Mouse (Mus musculus) kidney, embryonic 15.5 days (tissue): ENCODE data around the gene Memo1. TPM values are rescaled to one million over a fixed set of nuclear protein-coding genes. Genes with fewer than 3 reads are reported as not detected.
"Not testable (repeated sequence)": the region's sequence is repeated elsewhere in the genome, so short reads cannot be mapped to it uniquely, and the experiment has no call there.

Experiments
- ATAC-seq: fragments of 200-750 bp; cut with Nextera tagmentation; replicated peaks from 2 replicates; pipeline ENCODE4 v1.8.0; 2017; ENCODE audit warnings: moderate TSS enrichment; ENCODE audit not compliant: low FRiP score
- H3K27ac ChIP-seq: fragments of 300-500 bp; sonication (generic); 2 replicates; pipeline ENCODE4 v1.5.1; 2015; ENCODE audit warnings: mild to moderate bottlenecking, inconsistent platforms
- H3K27me3 ChIP-seq: fragments of 300-500 bp; sonication (generic); 2 replicates; pipeline ENCODE4 v1.6.1; 2015; ENCODE audit warnings: inconsistent platforms
- H3K36me3 ChIP-seq: fragments of 300-500 bp; sonication (generic); 2 replicates; pipeline ENCODE4 v1.6.1; 2015; ENCODE audit warnings: inconsistent platforms
- H3K4me1 ChIP-seq: fragments of 300-500 bp; sonication (generic); 2 replicates; pipeline ENCODE4 v1.6.1; 2015; ENCODE audit warnings: inconsistent platforms
- H3K4me2 ChIP-seq: fragments of 300-500 bp; sonication (generic); 2 replicates; pipeline ENCODE4 v1.6.1; 2015; ENCODE audit warnings: moderate library complexity, mild to moderate bottlenecking, inconsistent platforms
- H3K4me3 ChIP-seq: fragments of 300-500 bp; sonication (generic); replicated peaks from 2 replicates; pipeline ENCODE4 v1.5.1; 2015; ENCODE audit warnings: mild to moderate bottlenecking, inconsistent platforms
- H3K9ac ChIP-seq: fragments of 300-500 bp; sonication (generic); 2 replicates; pipeline ENCODE4 v1.6.1; 2015; ENCODE audit warnings: mild to moderate bottlenecking, inconsistent platforms
- H3K9me3 ChIP-seq: fragments of 300-500 bp; sonication (generic); replicated peaks from 2 replicates; pipeline ENCODE4 v1.6.1; 2016; ENCODE audit warnings: inconsistent platforms
- WGBS: fragments of 180-500 bp; shearing (Covaris S2); methylation state at CpG from one replicate; pipeline ENCODE4 v1.1.7; 2015; ENCODE audit warnings: mixed read lengths; 5-methylcytosine and 5-hydroxymethylcytosine counted together
- polyA plus RNA-seq: library from polyadenylated mRNA; unstranded; fragments of >200 nt; fragmentation: Nextera tagmentation; extraction: Ambion mirVana; gene quantifications from 2 replicates; pipeline ENCODE4 v1.2.1, GENCODE M21; 2015

Memo1 gene
- polyA plus RNA-seq = 77.4 and 81.7 TPM in 2 replicates

GRCm38 (mm10) chr17:74295026-74295970, at the start of gene Memo1:
Gene Memo1 (minus strand): TSS chr17:74295521.
- Histone ChIP-seq H3K9me3 (no peaks in the 10 kb centered on the region), H3K9ac (peak within 1 kb of the TSS; percentile 92), H3K4me2 (peak within 1 kb of the TSS; percentile 87), H3K4me1 (peaks cover 28% of the 10 kb centered on the region), H3K27ac (peak within 1 kb of the TSS; percentile 99), H3K36me3 (peaks cover 22% of the 10 kb centered on the region), H3K27me3 (no peaks in the 10 kb centered on the region), H3K4me3 (peak within 1 kb of the TSS; percentile 88)
- peak; percentile 92 for ATAC-seq
- WGBS = under 1% methylated on average over 51 of the region's 110 CpGs

DNA sequence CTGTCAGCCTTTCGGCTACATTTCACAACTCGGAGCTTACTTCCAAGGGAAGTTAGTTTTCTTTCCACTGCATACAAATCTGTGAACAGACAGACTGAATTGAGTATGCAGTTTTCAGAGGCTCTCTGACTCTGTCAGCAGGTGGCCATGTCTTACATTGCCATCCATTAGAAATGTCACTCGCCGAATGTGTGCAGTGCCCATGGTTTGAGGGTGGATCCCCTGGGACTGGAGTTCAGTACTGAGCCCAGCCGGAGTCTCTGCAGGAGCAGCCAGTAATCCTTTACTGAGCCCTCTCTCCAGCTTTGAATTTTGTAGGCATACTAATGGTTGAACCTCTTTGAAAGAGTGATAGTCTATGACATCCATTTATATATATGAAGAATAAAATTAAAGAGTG, 45.8 kb upstream of the Memo1 start:
- H3K27me3 ChIP-seq = no peaks in the 10 kb centered on the region
- 65% methylated on average over 5 of the region's 5 CpGs for WGBS
- peaks cover 10% of the 10 kb centered on the region; the same call in 1 of the 2 replicates for H3K36me3 ChIP-seq
- H3K9me3 ChIP-seq = no peaks in the 10 kb centered on the region
- peak overlapping the region; percentile 70; the same call in 1 of the 2 replicates for H3K4me3 ChIP-seq
- no peak for ATAC-seq
- H3K27ac ChIP-seq = no peak overlapping the region
- H3K4me1 ChIP-seq = peaks cover 32% of the 10 kb centered on the region
- H3K4me2 ChIP-seq = peak overlapping the region; percentile 73
- no peak overlapping the region for H3K9ac ChIP-seq

- WGBS = under 1% methylated on average over 60 of the region's 90 CpGs
- Histone ChIP-seq H3K4me2 (peak within 1 kb of the TSS; percentile 73), H3K9ac (peak within 1 kb of the TSS; percentile 85), H3K36me3 (peaks cover 10% of the 10 kb centered on the region; the same call in 1 of the 2 replicates), H3K27ac (peak within 1 kb of the TSS; percentile 97), H3K9me3 (no peaks in the 10 kb centered on the region), H3K4me3 (peak within 1 kb of the TSS; percentile 70), H3K27me3 (no peaks in the 10 kb centered on the region), H3K4me1 (peaks cover 32% of the 10 kb centered on the region)
- ATAC-seq = peak; percentile 91
Measured at GRCm38 (mm10) chr17:74338937-74339804, 43.9 kb upstream of the Memo1 start, which contains the start of gene Spast. Gene Spast (plus strand): TSS chr17:74338987.

DNA sequence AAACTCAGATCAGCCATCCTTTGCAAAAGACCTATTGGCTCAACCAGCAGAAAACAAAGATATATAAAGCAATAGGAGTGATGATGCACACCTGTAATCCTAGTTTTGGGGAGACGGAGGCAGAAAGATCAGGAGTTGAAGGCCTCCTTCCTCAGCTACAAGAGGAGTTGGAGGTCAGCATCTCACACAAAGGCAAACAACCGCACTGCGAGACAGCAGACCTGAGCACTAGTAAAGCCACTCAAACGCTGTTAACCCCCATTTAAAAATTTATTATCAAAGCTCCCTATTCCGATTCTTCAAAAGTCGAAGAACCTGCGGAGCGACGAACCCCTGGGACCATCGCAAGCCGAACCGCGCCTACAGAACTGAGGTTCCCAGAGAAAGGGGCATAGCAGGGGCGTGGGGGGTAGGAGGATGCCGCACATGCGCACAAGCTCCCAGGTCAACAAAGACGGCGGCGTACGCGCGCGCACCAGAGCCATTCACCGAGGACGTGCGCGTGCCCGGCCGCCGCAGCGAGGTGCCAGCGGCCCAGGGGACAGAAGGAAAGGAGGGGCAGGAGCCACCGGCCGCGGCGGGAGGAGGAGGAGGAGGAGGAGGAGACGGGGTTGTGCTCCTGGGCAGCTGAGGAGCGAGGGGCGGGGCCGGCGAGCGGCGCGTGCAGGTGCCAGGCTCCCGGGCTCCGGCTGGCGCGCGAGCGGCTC, 43.1 kb upstream of the Memo1 start:
- H3K9ac ChIP-seq = peak overlapping the region; percentile 85
- H3K27me3 ChIP-seq = no peaks in the 10 kb centered on the region
- H3K36me3 ChIP-seq = peaks cover 4% of the 10 kb centered on the region; the same call in 1 of the 2 replicates
- peak; percentile 96 for ATAC-seq
- peak overlapping the region; percentile 97 for H3K27ac ChIP-seq
- H3K4me1 ChIP-seq = peaks cover 32% of the 10 kb centered on the region
- peak overlapping the region; percentile 73 for H3K4me2 ChIP-seq
- H3K4me3 ChIP-seq = peak overlapping the region; percentile 70
- under 1% methylated on average over 46 of the region's 50 CpGs for WGBS
- H3K9me3 ChIP-seq = no peaks in the 10 kb centered on the region

GRCm38 (mm10) chr17:74331049-74331676, 35.8 kb upstream of the Memo1 start:
- 81% methylated on average over 9 of the region's 9 CpGs for WGBS
- Histone ChIP-seq H3K27me3 (no peaks in the 10 kb centered on the region), H3K36me3 (no peaks in the 10 kb centered on the region), H3K4me1 (no peaks in the 10 kb centered on the region), H3K4me2 (no peak overlapping the region), H3K9ac (no peak overlapping the region), H3K27ac (no peak overlapping the region), H3K9me3 (no peaks in the 10 kb centered on the region), H3K4me3 (no peak overlapping the region)
- no peak for ATAC-seq

DNA sequence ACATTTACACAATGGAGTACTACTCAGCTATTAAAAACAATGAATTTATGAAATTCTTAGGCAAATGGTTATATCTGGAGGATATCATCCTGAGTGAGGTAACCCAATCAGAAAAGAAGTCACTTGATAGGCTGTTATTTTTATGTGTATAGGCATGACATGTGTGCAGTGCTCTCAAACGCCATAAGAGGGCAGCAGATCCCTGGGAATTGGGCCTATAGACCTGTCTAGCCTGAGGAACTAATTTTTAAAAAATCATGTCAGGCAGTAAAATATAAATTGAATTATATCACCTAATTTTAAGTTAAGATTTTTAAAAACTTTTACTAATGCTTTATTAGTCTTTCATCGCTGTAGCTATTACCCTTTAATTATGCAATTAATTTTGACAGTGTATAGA, 32.8 kb upstream of the Memo1 start:
- not testable (repeated sequence) for H3K27ac ChIP-seq, H3K4me1 ChIP-seq, H3K4me2 ChIP-seq, H3K9ac ChIP-seq, H3K36me3 ChIP-seq, ATAC-seq, H3K9me3 ChIP-seq, H3K27me3 ChIP-seq, H3K4me3 ChIP-seq
- 41% methylated on average over 2 of the region's 2 CpGs for WGBS

DNA sequence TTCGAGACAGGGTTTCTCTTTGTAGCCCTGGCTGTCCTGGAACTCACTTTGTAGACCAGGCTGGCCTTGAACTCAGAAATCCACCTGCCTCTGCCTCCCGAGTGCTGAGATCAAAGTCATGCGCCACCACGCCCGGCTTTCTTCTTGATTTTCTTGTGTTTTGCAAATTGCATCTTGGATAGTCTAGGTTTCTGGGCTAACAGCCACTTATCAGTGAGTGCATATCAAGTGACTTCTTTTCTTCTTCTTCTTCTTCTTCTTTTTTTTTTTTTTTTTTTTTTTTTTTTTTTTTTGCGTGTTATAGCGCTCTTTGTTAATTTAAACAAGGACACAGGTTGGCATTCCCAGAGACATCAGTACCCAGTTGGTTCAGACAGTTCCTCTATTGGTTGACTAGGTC, 31.9 kb upstream of the Memo1 start:
- not testable (repeated sequence) for H3K9ac ChIP-seq, H3K27ac ChIP-seq, H3K4me2 ChIP-seq, ATAC-seq, H3K4me1 ChIP-seq, H3K36me3 ChIP-seq, H3K9me3 ChIP-seq, H3K27me3 ChIP-seq, H3K4me3 ChIP-seq
- WGBS = 92% methylated on average over 7 of the region's 7 CpGs

DNA sequence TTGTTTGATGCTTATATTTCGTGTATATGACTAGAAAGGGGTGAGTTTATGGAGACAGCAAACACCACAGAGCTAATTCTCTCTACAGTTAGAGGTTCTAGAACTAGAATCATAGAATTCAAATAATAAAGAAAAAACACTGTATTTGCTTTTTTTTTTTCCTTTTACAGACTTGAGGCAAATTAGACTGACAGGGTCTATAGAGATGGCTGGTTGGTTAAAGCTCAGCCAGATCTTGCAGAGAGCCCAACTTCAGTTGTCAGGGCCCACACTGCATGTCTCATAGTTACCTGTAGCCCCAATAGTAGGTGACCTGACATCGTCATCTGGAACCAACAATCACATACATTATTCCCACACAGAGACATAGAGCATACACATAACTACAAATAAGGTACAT, 28.5 kb upstream of the Memo1 start, which contains the start of gene Dpy30:
TSS of gene Dpy30 (minus strand) at position 101 of the 400 bp plus-strand sequence.
- 77% methylated on average over 2 of the region's 2 CpGs for WGBS
- H3K9me3 ChIP-seq = no peaks in the 10 kb centered on the region
- H3K27ac ChIP-seq = no peak within 1 kb of the TSS
- no peak within 1 kb of the TSS for H3K4me2 ChIP-seq
- H3K36me3 ChIP-seq = no peaks in the 10 kb centered on the region
- H3K4me3 ChIP-seq = no peak within 1 kb of the TSS
- ATAC-seq = no peak
- H3K9ac ChIP-seq = no peak within 1 kb of the TSS
- H3K27me3 ChIP-seq = no peaks in the 10 kb centered on the region
- no peaks in the 10 kb centered on the region for H3K4me1 ChIP-seq

- H3K36me3 ChIP-seq = no peaks in the 10 kb centered on the region
- no peaks in the 10 kb centered on the region for H3K4me1 ChIP-seq
- no peak overlapping the region for H3K4me2 ChIP-seq
- H3K27ac ChIP-seq = no peak overlapping the region
- no peak overlapping the region for H3K9ac ChIP-seq
- no peak for ATAC-seq
- no peak overlapping the region for H3K4me3 ChIP-seq
- 51% methylated on average over 5 of the region's 5 CpGs for WGBS
- H3K9me3 ChIP-seq = no peaks in the 10 kb centered on the region
- no peaks in the 10 kb centered on the region for H3K27me3 ChIP-seq
Measured at GRCm38 (mm10) chr17:74322400-74323054, 27.2 kb upstream of the Memo1 start.

- ATAC-seq = no peak
- 94% methylated on average over 6 of the region's 6 CpGs for WGBS
Measured at GRCm38 (mm10) chr17:74318721-74319120, 23.4 kb upstream of the Memo1 start.

More at GRCm38 (mm10) chr17:74318721-74319120, 23.4 kb upstream of the Memo1 start:
- no peak overlapping the region for H3K9ac ChIP-seq
- no peaks in the 10 kb centered on the region for H3K9me3 ChIP-seq
- H3K27ac ChIP-seq = no peak overlapping the region
- H3K4me2 ChIP-seq = no peak overlapping the region
- peaks cover 8% of the 10 kb centered on the region; the same call in 1 of the 2 replicates for H3K36me3 ChIP-seq
- H3K27me3 ChIP-seq = no peaks in the 10 kb centered on the region
- H3K4me3 ChIP-seq = no peak overlapping the region
- H3K4me1 ChIP-seq = peaks cover 21% of the 10 kb centered on the region
